Mouse (Mus musculus) hindbrain, embryonic 14.5 days (tissue): ENCODE data around the gene Castor1. TPM values are rescaled to one million over a fixed set of nuclear protein-coding genes. Genes with fewer than 3 reads are reported as not detected.
"Not testable (repeated sequence)": the region's sequence is repeated elsewhere in the genome, so short reads cannot be mapped to it uniquely, and the experiment has no call there.

Source experiments
- ATAC-seq: fragments of 200-750 bp; cut with Nextera tagmentation; 2 replicates; pipeline ENCODE4 v1.8.0; 2017; ENCODE audit warnings: moderate number of reproducible peaks, mild to moderate bottlenecking, moderate TSS enrichment, moderate library complexity; ENCODE audit not compliant: low FRiP score
- DNase-seq: peaks from one replicate; pipeline ENCODE4 v3.0.0-alpha.2; 2015; ENCODE audit warnings: low spot score
- H3K27ac ChIP-seq: fragments of 300-500 bp; sonication (generic); 2 replicates; pipeline ENCODE4 v1.5.1; 2014; ENCODE audit warnings: mild to moderate bottlenecking, moderate library complexity
- H3K27me3 ChIP-seq: fragments of 300-500 bp; sonication (generic); 2 replicates; pipeline ENCODE4 v1.6.1; 2014; ENCODE audit warnings: mild to moderate bottlenecking, low read length, mixed read lengths; ENCODE audit not compliant: control insufficient read depth, insufficient read depth
- H3K36me3 ChIP-seq: fragments of 300-500 bp; sonication (generic); replicated peaks from 2 replicates; pipeline ENCODE4 v1.6.1; 2014; ENCODE audit not compliant: control insufficient read depth, insufficient read depth
- H3K4me1 ChIP-seq: fragments of 300-500 bp; sonication (generic); replicated peaks from 2 replicates; pipeline ENCODE4 v1.6.1; 2014; ENCODE audit warnings: antibody characterized with exemption, low read length, mixed read lengths; ENCODE audit not compliant: control insufficient read depth, insufficient read depth
- H3K4me2 ChIP-seq: fragments of 300-500 bp; sonication (generic); replicated peaks from 2 replicates; pipeline ENCODE4 v1.6.1; 2014; ENCODE audit warnings: mild to moderate bottlenecking, moderate library complexity
- H3K4me3 ChIP-seq: fragments of 300-500 bp; sonication (generic); replicated peaks from 2 replicates; pipeline ENCODE4 v1.5.1; 2014; ENCODE audit warnings: mild to moderate bottlenecking, low read length
- H3K9ac ChIP-seq: fragments of 300-500 bp; sonication (generic); 2 replicates; pipeline ENCODE4 v1.6.1; 2014
- H3K9me3 ChIP-seq: fragments of 300-500 bp; sonication (generic); 2 replicates; pipeline ENCODE4 v1.6.1; 2016; ENCODE audit warnings: low read length; ENCODE audit not compliant: control insufficient read depth
- WGBS: fragments of 180-500 bp; shearing (Covaris S2); extraction: QIAGEN DNeasy Blood & Tissue Kit; methylation state at CpG from one replicate; pipeline ENCODE4 v1.1.7; 2014; 5-methylcytosine and 5-hydroxymethylcytosine counted together
- polyA plus RNA-seq: library from polyadenylated mRNA; unstranded; fragments of >200 nt; fragmentation: Nextera tagmentation; extraction: Ambion mirVana; gene quantifications from 2 replicates; pipeline ENCODE4 v1.2.1, GENCODE M21; 2014

The Castor1 gene
- polyA plus RNA-seq, result 3.8 and 4.5 TPM in 2 replicates

DNA sequence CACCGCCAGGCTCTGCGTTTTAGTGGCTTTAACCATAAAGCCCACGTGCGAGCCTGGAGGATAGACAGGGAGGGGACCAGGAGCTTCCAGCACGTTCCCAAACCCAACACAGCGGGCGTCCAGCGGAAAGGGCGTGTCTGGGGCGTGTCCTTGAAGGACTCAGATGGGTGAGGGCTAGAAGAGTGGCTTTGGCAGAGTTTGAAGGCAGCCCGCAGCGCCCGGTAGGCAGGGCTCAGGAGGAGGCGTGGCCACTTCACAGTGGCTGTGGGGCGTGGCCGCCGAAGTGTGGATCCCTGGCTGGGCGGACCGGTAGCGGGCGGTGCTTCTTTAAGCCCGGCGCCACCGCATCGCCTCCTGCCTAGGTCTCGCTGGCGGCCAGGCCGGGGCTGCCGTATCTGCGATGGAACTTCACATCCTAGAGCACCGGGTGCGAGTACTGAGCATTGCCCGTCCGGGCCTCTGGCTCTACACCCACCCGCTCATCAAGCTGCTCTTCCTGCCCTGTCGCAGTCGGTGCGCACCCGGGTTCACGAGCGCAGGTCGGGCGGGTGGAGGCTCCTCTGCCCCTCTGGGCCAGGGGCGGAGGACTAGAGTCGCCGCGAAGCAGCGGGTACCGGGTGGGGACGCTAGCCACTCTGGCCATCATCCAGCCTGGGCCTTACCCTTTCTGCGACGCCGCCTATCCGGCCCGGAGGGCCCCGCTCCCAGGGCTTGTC lies at the start of gene Castor1:
TSS of gene Castor1 (plus strand) at position 312 of the 716 bp plus-strand sequence.
- Histone ChIP-seq H3K4me3 (peak within 1 kb of the TSS; percentile 37), H3K9me3 (0 out of 2 replicates have a peak, but pooled peaks cover 5% of the 10 kb centered on the region), H3K4me1 (0 out of 2 replicates have a peak, but pooled peaks cover 7% of the 10 kb centered on the region), H3K9ac (peak within 1 kb of the TSS; percentile 49), H3K27me3 (peaks cover 26% of the 10 kb centered on the region), H3K36me3 (peaks cover 28% of the 10 kb centered on the region), H3K4me2 (peak within 1 kb of the TSS; percentile 79), H3K27ac (no peak within 1 kb of the TSS)
- WGBS, result 1% methylated on average over 55 of the region's 56 CpGs
- DNase-seq (peak; percentile 53), ATAC-seq (peak; percentile 71)

- no peaks in the 10 kb centered on the region for H3K4me1 ChIP-seq
- no peaks in the 10 kb centered on the region for H3K27me3 ChIP-seq
- no peak overlapping the region for H3K9ac ChIP-seq
- H3K27ac ChIP-seq, result no peak overlapping the region
- H3K4me2 ChIP-seq, result no peak overlapping the region
- DNase-seq (no peak), ATAC-seq (peak; percentile 34; the same call in 1 of the 2 replicates)
- H3K4me3 ChIP-seq, result no peak overlapping the region
- no peaks in the 10 kb centered on the region for H3K9me3 ChIP-seq
- 84% methylated on average over 5 of the region's 5 CpGs for WGBS
- H3K36me3 ChIP-seq, result peaks cover 99% of the 10 kb centered on the region
Measured at GRCm38 (mm10) chr11:4174586-4174985, 43.4 kb upstream of the Castor1 start.

- WGBS, result 85% methylated on average over 4 of the region's 4 CpGs
- Histone ChIP-seq H3K9me3 (no peaks in the 10 kb centered on the region), H3K4me1 (no peaks in the 10 kb centered on the region), H3K36me3 (peaks cover 100% of the 10 kb centered on the region), H3K9ac (no peak overlapping the region), H3K4me3 (no peak overlapping the region), H3K4me2 (no peak overlapping the region), H3K27ac (no peak overlapping the region), H3K27me3 (no peaks in the 10 kb centered on the region)
- ATAC-seq (no peak), DNase-seq (no peak)
Measured at GRCm38 (mm10) chr11:4177716-4178115, 40.3 kb upstream of the Castor1 start.

DNA sequence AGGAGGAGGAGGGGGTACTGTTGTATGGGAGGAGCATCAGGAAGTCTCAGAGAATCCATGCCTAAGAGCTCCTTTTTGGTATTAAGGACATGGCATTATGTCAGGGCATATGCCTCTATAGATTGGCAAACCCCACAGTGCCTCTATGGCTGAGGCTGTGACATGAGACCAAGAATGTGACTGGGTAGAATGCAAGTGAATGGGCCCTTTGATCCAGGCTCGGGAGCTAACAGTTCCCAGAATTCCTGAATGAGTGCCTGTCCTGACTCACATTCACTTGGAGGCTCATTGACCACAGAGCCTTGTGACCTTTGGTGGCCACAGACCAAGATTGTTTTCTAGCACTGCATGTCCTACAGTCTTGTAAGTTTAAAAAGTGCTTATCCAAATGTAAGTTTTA lies 36.0 kb upstream of the Castor1 start:
- H3K27me3 ChIP-seq, result no peaks in the 10 kb centered on the region
- no peak overlapping the region for H3K27ac ChIP-seq
- H3K4me1 ChIP-seq, result 0 out of 2 replicates have a peak, but pooled peaks cover under 1% of the 10 kb centered on the region
- no peak overlapping the region for H3K9ac ChIP-seq
- H3K4me3 ChIP-seq, result no peak overlapping the region
- peaks cover 68% of the 10 kb centered on the region for H3K36me3 ChIP-seq
- ATAC-seq (no peak), DNase-seq (no peak)
- 11% methylated on average over 1 of the region's 1 CpGs for WGBS
- H3K4me2 ChIP-seq, result no peak overlapping the region
- no peaks in the 10 kb centered on the region for H3K9me3 ChIP-seq

GRCm38 (mm10) chr11:4183511-4183910 lies 34.5 kb upstream of the Castor1 start:
- DNase-seq (no peak), ATAC-seq (no peak)
- Histone ChIP-seq H3K4me3 (no peak overlapping the region), H3K9ac (no peak overlapping the region), H3K9me3 (no peaks in the 10 kb centered on the region), H3K27ac (peak overlapping the region; percentile 34; the same call in 1 of the 2 replicates), H3K36me3 (peaks cover 54% of the 10 kb centered on the region), H3K27me3 (no peaks in the 10 kb centered on the region), H3K4me2 (no peak overlapping the region), H3K4me1 (peaks cover 14% of the 10 kb centered on the region)

DNA sequence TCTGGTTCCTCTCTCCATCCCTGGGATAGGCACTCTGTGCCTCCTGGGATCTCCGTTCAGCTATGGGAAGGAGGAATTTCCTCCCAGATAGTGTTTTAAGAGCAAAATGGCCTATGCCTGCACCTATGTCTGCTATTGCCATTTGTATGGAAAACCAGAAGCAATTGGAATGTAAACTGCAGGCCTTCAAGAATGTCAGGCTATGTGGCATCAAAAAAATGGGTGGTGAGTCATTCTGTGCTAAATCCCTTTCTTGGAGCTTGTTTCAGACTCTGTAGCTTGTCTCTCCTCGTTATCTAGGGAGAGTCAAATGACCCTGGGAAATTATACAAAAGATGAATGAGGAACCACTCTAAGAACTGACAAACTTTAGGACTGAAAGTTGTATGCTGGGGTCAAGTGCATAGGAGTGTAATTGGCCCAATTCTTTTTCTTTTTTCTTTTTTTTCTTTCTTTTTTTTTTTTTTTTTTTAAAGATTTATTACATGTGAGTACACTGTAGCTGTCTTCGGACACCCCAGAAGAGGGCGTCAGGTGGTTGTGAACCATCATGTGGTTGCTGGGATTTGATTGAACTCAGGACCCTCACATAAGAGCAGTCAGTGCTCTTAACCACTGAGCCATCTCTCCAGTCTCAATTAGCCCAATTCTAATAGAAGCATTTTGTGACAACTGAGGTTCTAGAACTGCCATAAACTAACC lies 33.6 kb upstream of the Castor1 start:
- Histone ChIP-seq H3K9me3 (no peaks in the 10 kb centered on the region), H3K36me3 (peaks cover 45% of the 10 kb centered on the region), H3K27me3 (no peaks in the 10 kb centered on the region), H3K9ac (no peak overlapping the region), H3K27ac (peak overlapping the region; percentile 34; the same call in 1 of the 2 replicates), H3K4me1 (peaks cover 14% of the 10 kb centered on the region), H3K4me2 (no peak overlapping the region), H3K4me3 (no peak overlapping the region)
- ATAC-seq, result no peak
- DNase-seq, result no peak
- 81% methylated on average over 4 of the region's 4 CpGs for WGBS

- peaks cover 34% of the 10 kb centered on the region for H3K36me3 ChIP-seq
- H3K9ac ChIP-seq, H3K27ac ChIP-seq, H3K27me3 ChIP-seq, H3K9me3 ChIP-seq, DNase-seq, H3K4me3 ChIP-seq, ATAC-seq, H3K4me2 ChIP-seq: not testable (repeated sequence)
- peaks cover 14% of the 10 kb centered on the region for H3K4me1 ChIP-seq
- 97% methylated on average over 5 of the region's 6 CpGs for WGBS
Measured at GRCm38 (mm10) chr11:4185480-4185879, 32.5 kb upstream of the Castor1 start.

DNA sequence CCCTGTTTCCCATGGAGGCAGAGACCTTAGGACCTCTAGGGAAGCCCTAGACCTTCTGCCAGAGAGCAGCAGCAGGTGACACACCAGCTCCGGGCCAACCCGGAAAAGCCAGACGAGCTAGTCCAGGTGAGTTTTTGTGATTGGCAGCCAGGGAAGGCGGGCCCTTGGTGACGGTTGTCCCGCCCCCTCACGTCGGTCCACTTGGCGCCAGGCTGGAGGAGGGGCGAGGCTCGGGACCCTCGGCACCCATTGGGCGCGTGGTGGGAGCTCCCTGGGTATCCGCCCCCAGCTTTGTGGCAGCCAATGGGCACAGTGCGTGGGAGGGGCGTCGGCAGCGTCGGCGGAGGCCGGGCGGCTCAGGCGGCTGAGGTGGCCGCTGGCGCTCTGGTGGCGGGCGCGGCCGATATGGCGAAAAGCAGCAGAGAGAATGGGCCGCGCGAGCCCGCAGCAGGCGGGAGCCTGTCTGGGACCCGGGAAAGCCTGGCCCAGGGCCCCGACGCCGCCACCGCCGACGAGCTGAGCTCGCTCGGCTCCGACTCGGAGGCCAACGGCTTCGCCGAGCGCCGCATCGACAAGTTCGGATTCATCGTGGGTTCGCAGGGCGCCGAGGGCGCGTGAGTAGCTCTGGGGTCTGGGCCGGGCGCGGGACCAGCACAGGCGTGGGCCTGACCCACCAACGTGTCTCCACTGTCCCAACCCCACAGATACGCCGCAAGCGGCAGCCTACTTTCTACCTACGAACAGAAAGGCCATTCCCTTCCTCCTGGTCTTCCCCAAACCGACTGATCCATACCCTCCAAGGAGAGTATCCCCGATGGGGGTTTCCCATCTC lies 31.3 kb upstream of the Castor1 start, which contains the start of gene Tbc1d10a:
TSS of gene Tbc1d10a (plus strand) at position 304 of the 832 bp plus-strand sequence.
- no peaks in the 10 kb centered on the region for H3K27me3 ChIP-seq
- H3K4me1 ChIP-seq, result peaks cover 14% of the 10 kb centered on the region
- ATAC-seq (peak; percentile 99), DNase-seq (peak; percentile 95)
- peak within 1 kb of the TSS; percentile 80 for H3K4me3 ChIP-seq
- no peaks in the 10 kb centered on the region for H3K9me3 ChIP-seq
- H3K27ac ChIP-seq, result peak within 1 kb of the TSS; percentile 47
- peak within 1 kb of the TSS; percentile 87 for H3K9ac ChIP-seq
- peaks cover 22% of the 10 kb centered on the region for H3K36me3 ChIP-seq
- under 1% methylated on average over 68 of the region's 71 CpGs for WGBS
- peak within 1 kb of the TSS; percentile 87 for H3K4me2 ChIP-seq

- Histone ChIP-seq H3K27ac (no peak overlapping the region), H3K4me2 (peak overlapping the region; percentile 87), H3K36me3 (peaks cover 16% of the 10 kb centered on the region), H3K27me3 (no peaks in the 10 kb centered on the region), H3K4me1 (peaks cover 14% of the 10 kb centered on the region), H3K9me3 (no peaks in the 10 kb centered on the region), H3K9ac (peak overlapping the region; percentile 87), H3K4me3 (peak overlapping the region; percentile 80)
- DNase-seq, result no peak
- no peak for ATAC-seq
- WGBS, result 16% methylated on average over 9 of the region's 9 CpGs
Measured at GRCm38 (mm10) chr11:4187318-4187700, 30.7 kb upstream of the Castor1 start.
